Mouse (Mus musculus) heart, postnatal 0 days (tissue): ENCODE data around the gene Klf13.

Experiments
- CTCF ChIP-seq: IDR thresholded peaks from 2 replicates; pipeline ENCODE4 v1.5.1; 2016; ENCODE audit warnings: antibody characterized with exemption, control low read depth, low read depth
- EP300 ChIP-seq: IDR thresholded peaks from 2 replicates; pipeline ENCODE4 v1.6.1; 2016; ENCODE audit warnings: antibody characterized with exemption, low read depth

DNA sequence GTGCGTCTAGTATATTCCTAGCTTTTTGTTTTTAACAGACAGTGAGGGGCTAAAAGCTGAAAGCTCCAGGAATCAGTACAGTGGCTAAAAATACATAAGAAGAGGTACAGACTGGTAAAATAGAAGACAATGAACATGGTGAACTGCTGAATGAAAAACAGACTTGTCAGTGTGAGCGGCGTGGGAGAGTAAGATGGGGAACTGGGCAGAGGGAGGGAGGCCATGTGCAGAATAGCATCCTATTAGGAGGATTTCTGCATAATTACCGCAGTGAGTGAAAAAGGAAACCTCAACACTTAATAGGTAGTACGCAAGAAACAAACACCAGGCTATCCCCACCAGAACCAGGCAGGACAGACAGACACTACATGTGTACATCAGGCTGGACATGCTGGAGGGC is 45.5 kb downstream of the Klf13 start:
- TF ChIP-seq CTCF, result no peak
- TF ChIP-seq EP300, result no peak
